Mouse (Mus musculus) regulatory T cell (primary cell): ENCODE measurements at regions not wholly inside any gene's neighbourhood (a gene's known extent, or its start where the extent isn't known, plus 50 kb on each side); places are given as distances from the start of the nearest gene placed in this dataset.

Experiments
- in situ Hi-C: fragments of 300-600 bp; cut with MboI, MseI; formaldehyde crosslinking; loops from one replicate; pipeline ENCODE4 v1.15.1; 2025; ENCODE audit warnings: high pct_unique_total_duplicates

DNA sequence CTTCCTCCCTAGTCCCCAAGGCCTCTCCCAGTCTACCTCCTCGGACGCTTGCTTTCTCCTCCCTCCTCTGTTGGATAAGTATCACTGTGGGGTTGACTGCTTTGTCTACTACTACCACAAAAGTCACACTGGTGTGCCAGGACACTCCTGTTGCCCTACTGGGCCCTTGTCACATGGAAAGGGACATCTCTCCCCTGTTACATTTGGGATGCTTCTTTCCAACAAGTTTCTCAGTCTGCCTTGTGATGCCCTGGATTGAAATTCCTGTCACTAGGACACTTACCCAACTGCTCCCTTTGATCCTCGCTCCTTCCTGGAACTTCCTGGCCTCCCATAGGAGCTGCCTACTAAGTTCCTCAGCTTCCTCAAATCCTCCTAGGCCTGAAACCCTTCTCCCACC is 501.9 kb upstream of the Nox3 start:
- in situ Hi-C loops, result no loop called here

DNA sequence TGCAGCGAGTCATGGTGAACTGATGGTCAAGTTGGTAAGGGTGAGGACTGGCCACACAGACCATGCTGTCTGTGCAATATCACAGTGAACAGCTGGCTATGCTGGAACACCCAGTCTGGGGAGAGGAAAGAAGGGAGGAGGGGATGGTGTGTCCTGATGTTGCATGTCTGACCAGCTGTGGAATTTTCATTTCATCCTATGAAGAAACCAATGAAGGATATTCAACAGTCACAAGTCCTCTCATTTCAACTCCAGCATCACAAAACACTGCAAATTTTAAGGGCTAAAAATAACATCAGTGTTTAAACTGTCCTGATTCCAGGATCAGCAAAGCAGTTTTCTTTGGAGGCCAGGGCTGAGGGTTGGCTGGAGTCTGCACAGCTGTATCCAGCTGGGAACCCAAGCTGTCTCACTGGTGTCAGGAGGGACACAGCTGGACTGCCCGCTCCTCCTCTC is 503.7 kb upstream of the Nox3 start:
- in situ Hi-C loops, result no loop called here

DNA sequence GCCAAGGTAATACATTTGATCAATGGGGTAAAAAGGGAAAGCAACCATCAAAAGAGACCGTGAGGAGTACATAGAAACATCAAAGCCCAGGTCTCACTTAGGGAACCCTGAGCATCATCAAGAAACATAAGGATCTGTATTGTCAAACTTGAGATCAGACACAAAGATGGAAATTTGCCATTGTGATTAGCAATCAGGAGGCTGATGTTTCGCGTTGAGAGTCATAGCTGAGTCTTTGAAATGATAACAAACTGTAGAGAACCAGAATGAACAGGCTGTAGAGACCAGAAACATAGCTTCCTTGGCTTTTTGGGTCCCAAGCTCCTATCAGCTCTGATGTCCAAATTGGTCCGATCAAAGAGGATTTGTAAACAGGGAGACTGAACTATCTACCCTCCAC is 505.2 kb upstream of the Nox3 start:
- in situ Hi-C loops, result no loop called here

DNA sequence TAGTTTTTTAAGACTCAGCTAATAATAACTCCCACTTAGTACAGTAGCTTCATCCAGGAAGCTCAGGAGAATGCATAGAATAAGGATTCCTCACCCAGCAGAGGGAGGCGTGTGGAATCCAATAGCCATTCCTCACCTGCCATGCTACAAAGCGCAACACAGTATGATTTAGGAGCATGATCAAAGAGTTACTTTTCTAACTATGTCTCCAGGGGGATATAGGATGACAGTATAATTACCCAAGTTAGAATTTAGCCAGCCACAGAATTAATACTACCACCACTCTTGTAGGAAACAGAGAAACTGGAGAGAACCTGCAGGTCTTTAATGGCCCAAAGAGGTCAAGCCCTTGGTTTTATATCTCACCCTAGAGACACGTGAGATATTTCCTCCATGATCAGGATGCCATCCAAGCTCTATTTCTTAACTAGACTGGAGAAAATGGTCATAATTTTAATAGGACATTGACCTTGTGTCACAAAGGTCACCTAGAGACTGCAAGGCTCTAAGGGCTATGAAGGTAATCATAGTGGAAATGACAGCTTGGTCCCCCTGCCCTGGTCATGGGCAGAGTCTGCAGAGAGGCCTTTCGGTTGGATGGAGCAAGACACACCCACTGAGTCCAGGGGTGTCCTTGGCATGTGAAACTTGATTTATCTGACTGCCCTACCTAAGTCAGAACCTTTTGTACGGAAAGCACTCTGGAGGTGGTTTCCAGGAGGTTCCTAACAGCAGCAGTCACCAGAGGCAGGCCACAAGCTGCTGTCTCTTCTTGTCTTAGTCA is 512.3 kb upstream of the Nox3 start:
- in situ Hi-C loops, result no loop called here

DNA sequence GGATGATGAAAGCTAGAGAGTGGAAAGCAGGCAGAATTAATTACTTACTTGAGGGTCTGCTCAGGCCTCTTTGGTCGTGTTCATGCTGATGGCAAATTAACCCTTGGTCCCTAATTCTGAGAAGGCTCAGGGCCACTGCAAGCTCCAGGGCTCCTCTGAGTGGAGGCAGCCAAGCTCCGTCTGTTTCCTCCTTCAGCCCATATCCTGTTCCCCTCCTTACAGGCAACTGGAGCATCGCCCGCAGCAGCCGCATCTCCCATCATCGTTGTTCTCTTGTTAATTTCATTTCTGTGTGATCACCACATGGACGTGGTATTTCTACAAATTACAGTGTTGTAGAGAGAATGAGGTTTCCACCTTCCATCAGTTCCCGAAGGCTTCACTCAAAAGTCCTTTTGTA is 513.6 kb upstream of the Nox3 start:
- in situ Hi-C loops, result no loop called here

DNA sequence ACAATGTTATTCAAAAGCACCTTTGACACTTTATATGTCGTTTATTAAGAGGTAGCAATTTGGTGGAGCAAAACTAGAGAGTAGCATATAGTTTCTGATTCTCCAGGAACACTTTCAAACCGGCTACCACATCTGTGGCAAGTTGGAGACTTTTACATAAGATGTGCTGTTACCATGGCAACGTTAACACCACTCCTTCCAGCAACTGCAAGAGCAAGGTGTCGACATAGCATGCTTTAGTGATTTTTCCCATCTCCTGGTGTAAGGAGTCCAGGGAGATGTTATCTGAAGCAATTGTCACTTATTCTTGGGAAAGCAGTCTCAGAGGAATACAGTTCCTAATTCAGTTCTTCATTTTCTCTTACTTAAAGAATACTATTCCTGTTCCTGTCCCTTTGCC is 516.5 kb upstream of the Nox3 start:
- in situ Hi-C loops, result no loop called here

DNA sequence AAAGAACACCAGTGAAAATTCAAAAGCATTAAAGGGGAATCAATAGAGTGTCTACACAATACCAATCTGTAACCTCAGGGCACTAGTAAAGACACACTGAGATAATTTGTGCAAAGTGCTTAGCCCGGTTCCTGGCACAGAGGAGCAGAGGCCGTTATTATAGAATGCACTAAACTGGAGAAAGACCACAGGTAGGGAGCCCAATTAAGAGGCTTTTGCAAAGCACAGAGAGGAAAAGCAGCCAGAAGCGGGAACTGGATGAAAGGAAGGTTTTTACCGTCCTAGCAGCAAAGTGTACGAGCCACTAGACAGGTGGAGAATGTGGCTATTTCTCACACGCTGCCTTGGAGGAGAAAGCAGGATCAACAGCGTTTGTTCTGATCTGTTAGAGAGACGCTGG is 518.9 kb upstream of the Nox3 start:
- in situ Hi-C loops, result no loop called here

DNA sequence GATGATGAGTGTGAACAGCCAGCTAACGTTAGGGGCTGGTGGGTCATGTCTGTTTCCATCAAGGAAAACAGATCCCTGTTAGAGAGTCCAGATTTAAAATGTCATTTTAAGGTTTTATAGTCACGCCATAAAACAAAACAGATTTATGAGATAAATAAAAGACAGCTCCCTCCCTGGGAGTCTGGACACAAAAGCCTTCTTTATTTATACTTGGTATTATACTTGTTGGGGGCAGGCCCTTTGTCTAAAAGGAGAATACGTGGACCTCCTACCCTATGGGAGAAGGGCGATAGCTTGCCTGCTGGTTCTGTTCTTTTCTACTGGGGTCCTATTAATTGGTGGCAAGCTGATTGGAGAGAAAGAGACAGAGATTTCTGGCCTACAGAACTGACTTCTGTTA is 520.1 kb upstream of the Nox3 start:
- in situ Hi-C loops, result no loop called here

DNA sequence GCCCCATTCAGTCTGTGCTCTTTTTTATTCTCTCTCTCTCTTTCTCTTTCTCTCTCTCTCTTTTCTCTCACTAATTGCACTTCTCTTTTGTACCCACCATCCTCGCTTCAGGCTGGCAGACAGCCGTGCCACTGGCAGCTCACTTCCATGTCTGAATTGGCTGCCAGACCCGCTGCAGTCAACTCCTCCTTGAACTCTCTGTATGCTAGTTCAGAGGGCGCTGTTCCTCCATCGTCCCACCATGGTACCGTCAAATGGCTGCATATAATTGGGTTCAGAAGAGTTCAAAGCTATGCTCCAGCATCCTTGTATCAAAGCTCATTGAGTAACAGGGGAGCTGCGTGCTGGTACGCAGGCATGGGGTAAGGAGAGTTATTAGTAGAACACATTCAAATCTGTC is 520.7 kb upstream of the Nox3 start:
- in situ Hi-C loops, result no loop called here

DNA sequence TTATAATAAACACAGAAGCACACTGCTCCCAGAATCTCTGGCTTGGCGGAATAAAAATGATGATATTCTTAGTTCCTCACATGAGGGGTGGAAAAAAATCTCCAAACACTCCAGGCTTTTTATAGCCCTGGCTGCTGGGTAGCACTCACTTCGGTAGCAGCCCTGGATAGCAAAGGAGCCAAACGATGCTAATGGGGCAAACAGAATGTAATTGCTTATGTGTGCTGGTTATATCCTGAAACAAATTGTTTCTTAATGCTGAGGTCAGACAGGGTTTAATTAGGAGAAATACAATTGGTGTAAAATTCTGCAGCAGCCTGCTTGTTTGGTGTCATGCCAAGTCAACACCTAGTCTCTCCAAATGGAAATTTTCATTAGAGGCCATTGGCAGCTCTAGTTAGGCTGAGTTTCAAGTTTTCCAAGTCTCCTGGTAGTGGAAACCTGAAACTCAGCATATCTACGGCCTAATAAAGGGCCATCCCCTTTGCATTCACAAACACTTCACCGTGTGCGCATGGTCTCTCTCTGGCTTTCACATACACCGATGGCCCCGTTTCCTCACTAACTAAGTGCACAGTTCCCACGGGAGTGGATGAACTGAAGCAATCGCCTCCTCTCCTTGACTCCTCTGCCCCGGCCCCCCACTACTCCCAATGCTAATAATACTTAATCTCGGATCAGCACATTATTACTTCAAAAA is 524.8 kb upstream of the Nox3 start:
- in situ Hi-C loops, result no loop called here

DNA sequence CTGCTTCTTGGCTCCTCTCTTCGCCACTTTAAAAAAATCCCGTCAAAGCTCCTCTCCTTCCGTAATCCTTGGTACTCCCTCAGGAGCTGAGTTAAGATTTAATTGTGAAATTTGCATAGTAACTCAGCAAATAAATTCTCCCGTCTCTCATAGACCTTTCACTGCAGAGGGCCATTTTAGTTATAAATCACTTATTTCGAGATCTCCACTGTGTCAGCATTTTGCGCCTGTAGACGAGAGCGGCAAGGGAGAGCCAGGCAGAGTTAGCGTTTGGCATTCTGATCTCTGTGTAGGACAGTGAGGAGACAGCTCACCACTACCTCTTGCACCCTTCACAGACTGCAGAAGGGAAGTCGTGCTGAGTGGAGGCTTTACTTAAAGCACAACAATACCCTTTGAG is 531.8 kb upstream of the Nox3 start:
- in situ Hi-C loops, result no loop called here

DNA sequence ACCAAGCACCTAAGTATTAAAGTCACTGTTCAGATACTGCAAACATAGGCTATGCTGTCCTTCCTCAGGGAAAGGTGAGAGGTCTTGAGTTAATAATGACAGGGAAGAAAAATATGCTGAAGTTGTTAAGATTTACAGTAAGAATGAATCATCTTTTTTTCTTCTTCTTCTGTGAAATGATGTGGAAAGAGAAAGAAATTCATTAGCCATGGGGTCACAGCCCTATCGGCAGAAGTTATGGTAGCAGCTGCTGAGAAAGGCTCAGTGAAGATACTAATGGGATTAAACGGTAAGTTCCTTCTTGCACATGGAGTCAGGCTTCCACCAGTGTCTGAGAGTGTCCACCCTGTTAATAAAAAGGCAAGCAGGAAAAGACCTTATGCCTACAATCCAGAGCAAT is 533.9 kb upstream of the Nox3 start:
- in situ Hi-C loops, result no loop called here

DNA sequence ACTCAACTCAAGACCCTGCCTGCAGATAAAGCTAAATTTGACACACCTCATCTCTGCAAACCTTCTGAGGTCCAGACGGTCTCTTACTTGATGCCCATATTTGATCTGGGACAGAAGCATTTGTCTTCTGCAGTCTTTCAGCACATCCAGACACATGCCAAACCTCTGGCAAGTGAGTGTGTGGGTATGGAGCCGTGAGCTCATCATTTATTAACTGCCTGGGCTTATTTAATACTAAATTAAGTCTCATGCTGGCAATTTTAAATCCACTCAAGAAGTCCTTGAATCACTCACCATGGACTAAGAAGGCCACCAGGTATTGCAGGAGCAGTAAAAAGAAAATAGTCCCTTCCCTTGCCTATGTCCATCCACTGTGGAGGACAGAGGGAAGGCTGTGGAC is 554.4 kb upstream of the Nox3 start:
- in situ Hi-C loops, result no loop called here

DNA sequence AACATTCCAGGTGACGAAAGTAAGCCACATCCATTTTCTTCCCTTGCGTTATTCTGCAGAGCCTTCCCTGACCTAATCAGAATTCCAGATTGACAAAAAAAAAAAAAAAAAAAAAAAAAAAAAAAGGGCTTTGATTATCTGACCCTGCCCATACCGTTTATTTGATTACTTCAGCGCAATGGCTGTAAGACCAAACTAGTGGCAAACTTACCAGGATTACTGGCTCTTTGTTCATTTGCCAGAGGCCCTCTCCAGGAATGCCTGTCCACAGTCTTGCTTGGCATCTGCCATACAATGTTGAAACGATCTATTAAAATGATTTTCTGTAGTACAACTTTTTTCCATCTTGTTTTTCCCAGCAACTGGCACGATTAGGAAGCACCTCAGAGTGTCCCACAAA is 569.4 kb upstream of the Nox3 start:
- in situ Hi-C loops, result no loop called here

DNA sequence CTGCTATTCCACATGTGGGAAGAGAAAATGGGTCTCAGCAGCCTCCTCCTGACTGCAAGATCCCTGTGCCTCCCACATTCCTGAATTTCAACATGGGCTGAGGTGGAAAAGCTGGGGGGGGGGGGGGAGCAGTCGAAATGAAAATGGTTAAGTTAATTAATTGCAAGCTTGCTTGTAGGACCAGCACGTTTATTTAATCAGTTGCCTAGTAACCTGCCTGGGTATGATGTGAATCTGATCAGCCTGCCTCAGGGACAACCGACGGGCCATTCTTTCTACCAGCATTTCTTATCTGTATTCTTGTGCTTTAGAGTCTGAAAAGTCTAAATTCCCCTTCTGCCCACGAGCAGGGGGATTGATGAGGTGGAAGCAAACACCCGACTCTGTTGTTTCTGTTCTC is 569.9 kb upstream of the Nox3 start:
- in situ Hi-C loops, result no loop called here

DNA sequence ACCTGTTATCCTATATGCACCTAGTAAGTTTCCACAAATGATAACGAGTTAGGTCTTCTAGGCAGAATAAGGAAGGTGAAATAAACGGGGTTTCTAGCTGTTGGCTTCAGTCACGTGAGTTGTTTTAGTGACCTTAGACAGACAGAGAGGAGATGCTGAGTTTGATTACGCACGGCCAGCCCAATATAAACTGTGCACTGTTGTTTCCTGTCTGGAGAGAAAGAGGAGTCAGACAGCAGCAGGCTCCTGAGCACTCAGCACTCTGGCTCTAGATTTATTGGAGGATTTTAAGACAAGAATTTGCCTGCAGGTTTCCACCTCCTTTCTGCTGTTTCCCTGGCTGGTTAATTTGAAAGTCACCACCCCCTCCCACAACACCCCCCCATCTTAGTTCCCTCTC is 570.4 kb upstream of the Nox3 start:
- in situ Hi-C loops, result no loop called here

DNA sequence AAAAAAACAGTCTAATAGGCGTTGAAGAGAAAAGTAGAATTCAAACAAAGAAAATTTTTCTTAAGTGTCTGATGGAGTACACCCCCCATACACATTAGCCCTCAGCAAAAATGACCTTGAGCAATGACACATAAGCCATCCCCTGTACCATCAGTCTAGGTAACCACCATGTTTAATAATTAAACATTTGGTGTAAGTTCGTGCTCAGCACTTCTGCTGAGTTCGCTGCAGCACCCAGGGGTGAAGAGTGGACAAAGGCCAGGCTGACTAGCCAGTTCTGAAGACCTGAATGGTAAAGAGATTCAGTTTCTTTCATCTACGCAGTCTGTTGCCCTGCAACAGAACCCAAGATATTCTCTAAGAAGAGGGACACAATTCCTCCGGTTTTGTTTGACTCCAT is 572.3 kb upstream of the Nox3 start:
- in situ Hi-C loops, result no loop called here

DNA sequence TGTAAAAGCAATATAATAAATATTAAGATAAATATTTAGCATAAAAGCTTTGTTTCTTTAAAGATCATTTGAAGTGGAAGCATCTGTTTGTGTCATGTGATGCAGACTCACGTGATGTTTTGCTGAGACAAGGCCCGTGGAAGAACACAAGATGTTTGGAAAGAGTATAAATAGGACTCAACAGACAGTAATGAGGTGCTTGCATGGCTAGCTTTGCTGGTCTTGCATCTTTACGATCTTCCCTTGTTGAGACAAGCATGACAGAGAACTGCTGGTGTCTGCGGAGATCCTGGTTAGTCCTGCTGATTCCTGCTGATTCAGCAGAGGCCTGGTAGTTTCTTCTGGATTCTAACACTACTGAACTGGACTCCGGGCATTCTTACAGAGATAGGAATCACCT is 576.4 kb upstream of the Nox3 start:
- in situ Hi-C loops, result no loop called here

DNA sequence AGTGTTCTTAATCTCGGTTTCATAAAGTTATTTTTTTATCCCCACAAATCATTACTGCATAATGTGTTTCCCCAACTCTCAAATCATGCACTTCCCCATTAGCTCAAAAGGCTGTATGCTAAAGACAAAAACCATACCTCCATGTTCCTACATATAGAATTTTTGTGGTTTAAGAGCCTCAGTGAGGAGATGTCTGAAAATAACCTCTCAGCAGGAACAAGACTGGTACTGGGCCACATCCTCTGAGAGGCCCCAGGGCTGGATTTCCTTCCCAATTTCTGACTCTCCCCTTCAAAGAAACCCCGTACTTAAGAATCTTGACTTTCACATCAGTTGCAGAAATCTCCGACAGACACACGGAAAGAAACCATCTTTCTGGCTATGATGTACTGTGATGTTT is 580.7 kb upstream of the Nox3 start:
- in situ Hi-C loops, result no loop called here

DNA sequence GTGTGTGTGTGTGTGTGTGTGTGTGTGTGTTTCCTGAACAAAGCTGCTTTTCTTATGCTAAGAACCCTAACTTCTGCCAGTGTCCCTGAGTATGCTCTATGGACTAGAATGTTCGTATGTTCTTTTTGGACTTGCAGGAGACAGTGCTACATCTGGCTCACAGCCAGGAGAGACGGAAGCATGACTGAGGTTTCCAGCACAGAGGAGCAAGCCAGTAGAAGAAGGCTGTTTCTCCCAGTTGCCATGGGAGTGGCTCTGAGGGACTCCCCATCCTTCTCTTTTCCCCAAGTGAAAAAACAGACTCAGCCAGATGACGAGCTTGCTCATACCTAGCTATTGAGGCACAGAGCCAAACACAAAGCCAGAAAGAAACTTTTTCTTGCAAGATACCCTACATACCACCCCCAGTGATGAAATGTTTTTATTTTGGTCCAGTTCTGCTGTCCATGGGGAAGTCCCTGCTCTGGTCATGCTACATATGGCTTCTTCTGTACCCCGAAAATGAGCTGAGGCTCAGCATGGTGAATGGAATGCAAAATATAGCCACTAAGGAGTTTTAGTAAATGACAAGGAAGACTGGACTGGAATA is 582.3 kb upstream of the Nox3 start:
- in situ Hi-C loops, result no loop called here

DNA sequence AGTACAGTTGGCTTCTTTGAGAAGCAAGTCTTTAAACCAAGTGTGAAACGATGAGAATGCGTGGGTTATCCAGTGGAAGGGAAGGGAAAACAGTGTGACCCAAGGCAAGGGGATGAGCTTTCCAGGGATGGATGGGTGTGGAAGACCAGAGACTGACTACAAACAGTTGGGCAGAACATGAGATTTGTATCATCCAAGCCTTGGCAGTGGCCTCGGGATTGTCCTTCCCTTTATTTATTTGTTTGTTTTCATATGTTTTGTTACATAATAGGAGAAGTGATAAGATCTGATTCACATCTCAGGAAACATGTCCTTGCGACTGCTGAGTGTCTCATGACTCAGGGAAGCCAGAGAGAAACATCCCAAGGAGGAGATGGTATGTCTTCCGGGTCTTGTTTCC is 585.4 kb upstream of the Nox3 start:
- in situ Hi-C loops, result no loop called here

DNA sequence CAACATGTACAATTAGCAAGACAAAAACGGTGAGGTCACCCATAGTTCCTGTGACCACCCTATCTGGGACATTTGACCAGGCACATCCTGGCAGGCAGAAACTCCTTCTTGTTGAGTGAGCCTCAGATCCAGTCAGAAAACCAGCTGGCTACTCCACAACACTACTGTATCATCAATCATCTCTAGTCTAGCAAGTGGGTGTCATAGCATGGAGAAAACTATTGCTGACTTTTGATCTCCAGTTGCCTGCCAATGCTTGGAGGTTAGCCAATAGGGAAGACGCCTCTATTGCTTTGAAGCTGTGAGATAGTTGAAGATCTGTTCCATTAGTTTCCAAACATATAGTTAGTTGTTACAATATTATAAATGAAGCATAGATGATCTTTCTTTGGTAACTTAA is 595.4 kb upstream of the Nox3 start:
- in situ Hi-C loops, result no loop called here

DNA sequence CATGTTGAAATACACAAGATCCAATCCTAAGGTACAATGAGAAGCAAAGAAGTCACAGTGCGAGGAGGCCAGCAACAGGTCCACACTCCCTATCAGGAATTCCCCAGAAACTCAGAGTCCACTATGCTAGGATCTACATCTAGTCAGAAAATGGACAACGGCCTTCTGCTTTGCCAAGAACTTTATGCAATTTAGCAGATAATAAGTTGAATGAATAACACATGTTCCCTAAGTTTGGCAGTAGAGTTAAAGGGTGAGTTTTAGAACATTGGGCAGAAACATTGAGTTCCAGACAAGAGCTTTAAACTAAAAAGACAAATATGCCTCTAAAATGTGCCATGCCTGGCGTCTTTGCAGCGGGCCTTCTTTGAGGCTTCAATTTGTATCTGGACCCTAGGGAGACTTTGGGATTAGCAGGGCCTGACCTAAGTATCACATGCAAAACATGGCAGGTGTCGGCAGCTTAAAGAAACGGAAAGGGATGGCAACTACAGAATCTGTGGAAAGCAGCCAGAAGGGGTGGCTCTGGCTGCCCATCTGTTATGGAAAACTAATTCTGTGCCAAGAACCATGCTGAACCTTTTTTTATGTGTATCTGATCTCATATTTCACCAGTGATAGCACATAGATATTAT is 600.6 kb upstream of the Nox3 start:
- in situ Hi-C loops, result no loop called here
